Mouse (Mus musculus): ENCODE data around the gene Retsat.

GRCm38 (mm10) chr6:72562894-72563293 lies 35.4 kb upstream of the Retsat start:
- TF ChIP-seq ZMIZ1 (IDR thresholded peaks at IDR 0.05; ENCODE audit: low read depth, low read length) = no peak
- TF ChIP-seq ZC3H11A (IDR thresholded peaks at IDR 0.05; ENCODE audit: low read depth, low read length) = no peak
- no peak for TF ChIP-seq CHD1 (IDR thresholded peaks at IDR 0.05; ENCODE audit: low read depth, low read length)

Measured in CH12.LX (cell line).